Mouse (Mus musculus) hindbrain, postnatal 0 days (tissue): ENCODE measurements around the gene Ahcyl2. TPM values are rescaled to one million over a fixed set of nuclear protein-coding genes. Genes with fewer than 3 reads are reported as not detected.

Experiments
- ATAC-seq: fragments of 200-750 bp; cut with Nextera tagmentation; 2 replicates; pipeline ENCODE4 v1.8.0; 2017; ENCODE audit warnings: mild to moderate bottlenecking, moderate TSS enrichment, moderate library complexity
- DNase-seq: peaks from one replicate; pipeline ENCODE4 v3.0.0-alpha.2; 2015; ENCODE audit warnings: low spot score
- H3K27ac ChIP-seq: fragments of 300-500 bp; sonication (generic); 2 replicates; pipeline ENCODE4 v1.5.1; 2014; ENCODE audit warnings: mild to moderate bottlenecking
- H3K27me3 ChIP-seq: fragments of 300-500 bp; sonication (generic); 2 replicates; pipeline ENCODE4 v1.6.1; 2014; ENCODE audit warnings: low read length, mixed read lengths; ENCODE audit not compliant: insufficient read depth
- H3K36me3 ChIP-seq: fragments of 300-500 bp; sonication (generic); 2 replicates; pipeline ENCODE4 v1.6.1; 2014; ENCODE audit warnings: low read length, mixed read lengths; ENCODE audit not compliant: insufficient read depth
- H3K4me1 ChIP-seq: fragments of 300-500 bp; sonication (generic); 2 replicates; pipeline ENCODE4 v1.6.1; 2014; ENCODE audit warnings: antibody characterized with exemption, low read length, mixed read lengths; ENCODE audit not compliant: insufficient read depth
- H3K4me2 ChIP-seq: fragments of 300-500 bp; sonication (generic); 2 replicates; pipeline ENCODE4 v1.6.1; 2014; ENCODE audit warnings: low read depth, mild to moderate bottlenecking, low read length, moderate library complexity, mixed read lengths
- H3K4me3 ChIP-seq: fragments of 300-500 bp; sonication (generic); 2 replicates; pipeline ENCODE4 v1.5.1; 2014; ENCODE audit warnings: low read length
- H3K9ac ChIP-seq: fragments of 300-500 bp; sonication (generic); replicated peaks from 2 replicates; pipeline ENCODE4 v1.6.1; 2014; ENCODE audit warnings: mild to moderate bottlenecking, low read length, moderate library complexity, mixed read lengths
- H3K9me3 ChIP-seq: fragments of 300-500 bp; sonication (generic); 2 replicates; pipeline ENCODE4 v1.6.1; 2016; ENCODE audit warnings: low read length, mixed read lengths
- CTCF ChIP-seq: IDR thresholded peaks from 2 replicates; pipeline ENCODE4 v1.5.1; 2016; ENCODE audit warnings: antibody characterized with exemption, control low read depth, low read depth
- WGBS: fragments of 180-500 bp; shearing (Covaris S2); extraction: QIAGEN DNeasy Blood & Tissue Kit; methylation state at CpG from one replicate; pipeline ENCODE4 v1.1.7; 2014; 5-methylcytosine and 5-hydroxymethylcytosine counted together
- polyA plus RNA-seq: library from polyadenylated mRNA; unstranded; fragments of >200 nt; fragmentation: Nextera tagmentation; extraction: Ambion mirVana; gene quantifications from 2 replicates; pipeline ENCODE4 v1.2.1, GENCODE M21; 2015
- total RNA-seq: library from RNA; depleted of rRNA; stranded (reverse); fragments of >200 nt; gene quantifications from 2 replicates; pipeline ENCODE4 v1.2.3, GENCODE M21; 2014

Ahcyl2 gene
- total and polyA plus RNA-seq, 2 experiments from 2014 or later = 23.1 to 56.8 TPM

- DNase-seq = no peak
- ATAC-seq = no peak
Observed at GRCm38 (mm10) chr6:29841461-29841860, 73.7 kb downstream of the Ahcyl2 start.

DNA sequence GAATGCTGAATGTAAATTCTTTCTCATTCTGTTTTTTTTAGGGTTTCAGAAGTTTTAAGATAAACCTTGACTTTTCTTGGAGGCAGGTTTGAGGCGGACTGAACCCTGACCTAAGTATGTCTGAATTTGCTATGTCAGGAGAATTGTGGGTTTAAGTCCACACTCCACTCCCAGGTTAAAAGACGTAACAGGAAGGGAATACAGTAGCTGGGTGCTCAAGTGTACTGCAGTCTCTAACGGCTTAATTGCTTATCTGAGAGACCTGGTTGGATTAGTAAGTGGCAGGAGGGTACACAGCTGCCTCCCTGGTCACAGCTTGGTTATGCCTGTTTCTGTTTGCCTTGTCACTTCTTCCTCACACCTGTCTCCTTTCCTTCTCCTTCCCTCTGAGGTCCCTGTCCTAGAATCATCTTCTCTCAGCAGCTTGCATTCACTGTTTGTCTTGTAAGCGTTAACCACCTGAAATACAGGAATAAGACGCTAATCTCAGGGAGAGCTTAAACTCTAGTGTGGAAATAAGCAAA is 79.9 kb downstream of the Ahcyl2 start:
- TF ChIP-seq CTCF = no peak
- no peaks in the 10 kb centered on the region for H3K9me3 ChIP-seq
- DNase-seq = no peak
- no peak overlapping the region for H3K9ac ChIP-seq
- H3K4me2 ChIP-seq = no peak overlapping the region
- H3K4me3 ChIP-seq = no peak overlapping the region
- no peak for ATAC-seq
- H3K36me3 ChIP-seq = no peaks in the 10 kb centered on the region
- 82% methylated on average over 5 of the region's 5 CpGs for WGBS
- H3K27me3 ChIP-seq = no peaks in the 10 kb centered on the region
- H3K4me1 ChIP-seq = no peaks in the 10 kb centered on the region
- no peak overlapping the region for H3K27ac ChIP-seq

More at GRCm38 (mm10) chr6:29841461-29841860, 73.7 kb downstream of the Ahcyl2 start:
- TF ChIP-seq CTCF = no peak
- Histone ChIP-seq H3K36me3 (no peaks in the 10 kb centered on the region), H3K9ac (no peak overlapping the region), H3K27ac (no peak overlapping the region), H3K4me3 (no peak overlapping the region), H3K9me3 (no peaks in the 10 kb centered on the region), H3K27me3 (no peaks in the 10 kb centered on the region), H3K4me2 (no peak overlapping the region), H3K4me1 (no peaks in the 10 kb centered on the region)
- WGBS = 85% methylated on average over 2 of the region's 2 CpGs

- H3K4me1 ChIP-seq = no peaks in the 10 kb centered on the region
- no peak overlapping the region for H3K4me3 ChIP-seq
- no peak overlapping the region for H3K4me2 ChIP-seq
- no peak overlapping the region for H3K9ac ChIP-seq
- DNase-seq = no peak
- TF ChIP-seq CTCF = no peak
- no peaks in the 10 kb centered on the region for H3K36me3 ChIP-seq
- H3K27me3 ChIP-seq = no peaks in the 10 kb centered on the region
- 68% methylated on average over 3 of the region's 3 CpGs for WGBS
- no peaks in the 10 kb centered on the region for H3K9me3 ChIP-seq
- ATAC-seq = no peak
- no peak overlapping the region for H3K27ac ChIP-seq
Observed at GRCm38 (mm10) chr6:29848808-29849207, 81.0 kb downstream of the Ahcyl2 start.

DNA sequence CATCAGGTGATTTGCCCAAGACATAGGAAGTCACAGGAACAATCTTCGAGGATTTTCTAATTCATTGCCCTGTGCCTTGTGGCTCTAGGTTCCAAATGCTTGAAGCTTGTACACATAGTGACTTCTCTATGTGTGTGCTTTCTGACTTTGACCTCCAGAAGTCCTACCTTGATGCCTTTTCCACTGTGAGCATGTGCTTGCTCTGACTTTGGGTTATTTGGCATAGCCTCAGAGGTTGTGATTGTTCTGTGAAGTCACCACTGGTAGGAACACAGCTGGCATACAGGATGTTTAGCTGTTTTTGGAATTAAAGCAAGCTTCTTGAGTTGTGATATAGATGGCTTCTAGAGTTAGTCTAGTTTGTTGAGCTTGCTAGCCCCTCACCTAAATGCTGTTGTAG is 82.3 kb downstream of the Ahcyl2 start:
- H3K36me3 ChIP-seq = no peaks in the 10 kb centered on the region
- no peaks in the 10 kb centered on the region for H3K9me3 ChIP-seq
- TF ChIP-seq CTCF = no peak
- DNase-seq (no peak), ATAC-seq (no peak)
- no peaks in the 10 kb centered on the region for H3K4me1 ChIP-seq
- no peak overlapping the region for H3K4me2 ChIP-seq
- no peak overlapping the region for H3K4me3 ChIP-seq
- no peak overlapping the region for H3K9ac ChIP-seq
- no peak overlapping the region for H3K27ac ChIP-seq
- 87% methylated on average over 1 of the region's 1 CpGs for WGBS
- H3K27me3 ChIP-seq = no peaks in the 10 kb centered on the region

- Histone ChIP-seq H3K9ac (no peak overlapping the region), H3K36me3 (no peaks in the 10 kb centered on the region), H3K4me1 (no peaks in the 10 kb centered on the region), H3K4me3 (no peak overlapping the region), H3K4me2 (no peak overlapping the region), H3K9me3 (no peaks in the 10 kb centered on the region), H3K27me3 (no peaks in the 10 kb centered on the region), H3K27ac (no peak overlapping the region)
- ATAC-seq (no peak), DNase-seq (no peak)
- TF ChIP-seq CTCF = no peak
- WGBS = 66% methylated on average over 2 of the region's 2 CpGs
Observed at GRCm38 (mm10) chr6:29850747-29851146, 82.9 kb downstream of the Ahcyl2 start.

- WGBS = 84% methylated on average over 3 of the region's 3 CpGs
- no peak overlapping the region for H3K27ac ChIP-seq
- no peak overlapping the region for H3K4me2 ChIP-seq
- H3K9ac ChIP-seq = no peak overlapping the region
- DNase-seq = no peak
- TF ChIP-seq CTCF = no peak
- no peaks in the 10 kb centered on the region for H3K4me1 ChIP-seq
- no peak for ATAC-seq
- no peaks in the 10 kb centered on the region for H3K27me3 ChIP-seq
- H3K36me3 ChIP-seq = no peaks in the 10 kb centered on the region
- H3K4me3 ChIP-seq = no peak overlapping the region
- no peaks in the 10 kb centered on the region for H3K9me3 ChIP-seq
Observed at GRCm38 (mm10) chr6:29851873-29852272, 84.1 kb downstream of the Ahcyl2 start.

- Histone ChIP-seq H3K36me3 (no peaks in the 10 kb centered on the region), H3K4me2 (no peak overlapping the region), H3K9ac (no peak overlapping the region), H3K27me3 (no peaks in the 10 kb centered on the region), H3K4me1 (no peaks in the 10 kb centered on the region), H3K9me3 (no peaks in the 10 kb centered on the region), H3K4me3 (no peak overlapping the region), H3K27ac (0 out of 2 replicates have a peak overlapping the region, but pooled peaks have one; percentile 49)
- DNase-seq (peak; percentile 85), ATAC-seq (peak; percentile 80)
- 44% methylated on average over 12 of the region's 12 CpGs for WGBS
- TF ChIP-seq CTCF = peak; percentile 90
Observed at GRCm38 (mm10) chr6:29853213-29853899, 85.5 kb downstream of the Ahcyl2 start.
